Mouse (Mus musculus): ENCODE measurements around the gene Rbms3. TPM values are rescaled to one million over a fixed set of nuclear protein-coding genes. Genes with fewer than 3 reads are reported as not detected.

The Rbms3 gene
- polyA plus RNA-seq, 1 experiment from 2014 or later = 45.9 TPM

DNA sequence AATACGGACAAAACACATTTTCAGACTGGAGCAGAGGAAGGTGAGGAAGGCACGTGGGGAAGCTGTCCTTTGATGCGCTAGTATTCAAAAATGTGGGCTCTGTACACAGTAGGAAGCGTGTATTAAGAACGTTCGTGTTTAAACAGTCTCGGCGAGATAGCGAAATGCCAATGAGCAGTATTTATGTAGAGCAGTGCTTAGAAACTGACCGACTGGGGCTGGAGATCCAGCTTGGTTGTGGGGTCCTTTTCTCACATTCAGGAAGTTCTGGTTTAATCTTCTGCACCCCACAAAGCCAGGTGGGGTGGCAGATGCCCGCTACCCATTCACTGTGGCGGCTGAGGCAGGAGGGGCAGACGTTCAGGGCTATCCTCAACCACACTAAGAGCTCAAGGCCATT lies 153.0 kb downstream of the Rbms3 start:
- ATAC-seq (replicated peaks; ENCODE audit: insufficient number of reproducible peaks, low FRiP score, low TSS enrichment, low read depth) = no peak
- no peaks in the 10 kb centered on the region for H3K27me3 ChIP-seq (ENCODE audit: control insufficient read depth, insufficient read depth, low read length)
- no peaks in the 10 kb centered on the region for H3K36me3 ChIP-seq (replicated peaks; ENCODE audit: control insufficient read depth, insufficient read depth, low read depth, low read length)
- H3K4me2 ChIP-seq (ENCODE audit: low read depth, low read length) = no peak overlapping the region
- H3K27ac ChIP-seq (replicated peaks; ENCODE audit: low read depth, low read length) = no peak overlapping the region
- DNase-seq (ENCODE audit: low spot score) = no peak
- no peak overlapping the region for H3K9ac ChIP-seq (replicated peaks; ENCODE audit: low read length)
- no peak overlapping the region for H3K4me3 ChIP-seq (ENCODE audit: low read depth, low read length)
- WGBS = 84% methylated on average over 13 of the region's 13 CpGs
- no peaks in the 10 kb centered on the region for H3K4me1 ChIP-seq (ENCODE audit: control insufficient read depth, insufficient read depth, low read length)
- no peaks in the 10 kb centered on the region for H3K9me3 ChIP-seq (replicated peaks; ENCODE audit: control insufficient read depth, low read length)

- DNase-seq (ENCODE audit: low spot score) (no peak), ATAC-seq (replicated peaks; ENCODE audit: insufficient number of reproducible peaks, low FRiP score, low TSS enrichment, low read depth) (no peak)
- no peak overlapping the region for H3K9ac ChIP-seq (replicated peaks; ENCODE audit: low read length)
- H3K27ac ChIP-seq (replicated peaks; ENCODE audit: low read depth, low read length) = no peak overlapping the region
- H3K9me3 ChIP-seq (replicated peaks; ENCODE audit: control insufficient read depth, low read length) = no peaks in the 10 kb centered on the region
- no peaks in the 10 kb centered on the region for H3K36me3 ChIP-seq (replicated peaks; ENCODE audit: control insufficient read depth, insufficient read depth, low read depth, low read length)
- H3K27me3 ChIP-seq (ENCODE audit: control insufficient read depth, insufficient read depth, low read length) = no peaks in the 10 kb centered on the region
- H3K4me1 ChIP-seq (ENCODE audit: control insufficient read depth, insufficient read depth, low read length) = no peaks in the 10 kb centered on the region
- H3K4me3 ChIP-seq (ENCODE audit: low read depth, low read length) = no peak overlapping the region
- H3K4me2 ChIP-seq (ENCODE audit: low read depth, low read length) = no peak overlapping the region
- WGBS = 77% methylated on average over 10 of the region's 10 CpGs
These were observed 176.9 kb downstream of the Rbms3 start for GRCm38 (mm10) chr9:117452816-117453215.

- peak; percentile 61 for DNase-seq (ENCODE audit: low spot score)
- Histone ChIP-seq H3K4me1 (ENCODE audit: control insufficient read depth, insufficient read depth, low read length) (no peaks in the 10 kb centered on the region), H3K9me3 (replicated peaks; ENCODE audit: control insufficient read depth, low read length) (no peaks in the 10 kb centered on the region), H3K9ac (replicated peaks; ENCODE audit: low read length) (no peak overlapping the region), H3K27ac (replicated peaks; ENCODE audit: low read depth, low read length) (no peak overlapping the region), H3K36me3 (replicated peaks; ENCODE audit: control insufficient read depth, insufficient read depth, low read depth, low read length) (no peaks in the 10 kb centered on the region), H3K4me3 (ENCODE audit: low read depth, low read length) (no peak overlapping the region), H3K27me3 (ENCODE audit: control insufficient read depth, insufficient read depth, low read length) (no peaks in the 10 kb centered on the region), H3K4me2 (ENCODE audit: low read depth, low read length) (no peak overlapping the region)
- ATAC-seq (replicated peaks; ENCODE audit: insufficient number of reproducible peaks, low FRiP score, low TSS enrichment, low read depth) = no peak
- WGBS = 62% methylated on average over 7 of the region's 7 CpGs
These were observed 187.1 kb downstream of the Rbms3 start for GRCm38 (mm10) chr9:117442611-117443010.

- no peak overlapping the region for H3K4me3 ChIP-seq (ENCODE audit: low read depth, low read length)
- WGBS = 68% methylated on average over 2 of the region's 2 CpGs
- no peak overlapping the region for H3K4me2 ChIP-seq (ENCODE audit: low read depth, low read length)
- no peaks in the 10 kb centered on the region for H3K4me1 ChIP-seq (ENCODE audit: control insufficient read depth, insufficient read depth, low read length)
- ATAC-seq (replicated peaks; ENCODE audit: insufficient number of reproducible peaks, low FRiP score, low TSS enrichment, low read depth) = no peak
- no peaks in the 10 kb centered on the region for H3K9me3 ChIP-seq (replicated peaks; ENCODE audit: control insufficient read depth, low read length)
- H3K9ac ChIP-seq (replicated peaks; ENCODE audit: low read length) = no peak overlapping the region
- H3K27ac ChIP-seq (replicated peaks; ENCODE audit: low read depth, low read length) = no peak overlapping the region
- H3K27me3 ChIP-seq (ENCODE audit: control insufficient read depth, insufficient read depth, low read length) = no peaks in the 10 kb centered on the region
- no peak for DNase-seq (ENCODE audit: low spot score)
- no peaks in the 10 kb centered on the region for H3K36me3 ChIP-seq (replicated peaks; ENCODE audit: control insufficient read depth, insufficient read depth, low read depth, low read length)
These were observed 193.9 kb downstream of the Rbms3 start for GRCm38 (mm10) chr9:117435856-117436255.

DNA sequence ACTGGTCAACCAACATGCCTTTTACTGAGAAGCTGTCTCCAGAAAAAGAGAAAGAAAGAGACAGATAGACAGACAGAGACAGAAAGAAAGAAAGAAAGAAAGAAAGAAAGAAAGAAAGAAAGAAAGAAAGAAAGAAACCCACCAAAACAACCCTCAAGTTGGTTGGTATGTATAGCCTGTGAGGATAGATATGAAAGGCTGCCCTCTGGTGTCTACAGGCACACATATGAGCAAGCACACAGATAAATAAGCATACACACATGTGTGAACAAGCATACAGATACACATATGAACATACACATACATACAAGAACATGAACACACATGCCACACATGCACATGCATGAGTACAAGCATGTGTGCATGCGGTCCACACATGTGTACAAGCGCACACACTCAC lies 199.0 kb downstream of the Rbms3 start:
- H3K27ac ChIP-seq (replicated peaks; ENCODE audit: low read depth, low read length) = no peak overlapping the region
- no peaks in the 10 kb centered on the region for H3K9me3 ChIP-seq (replicated peaks; ENCODE audit: control insufficient read depth, low read length)
- no peak overlapping the region for H3K4me3 ChIP-seq (ENCODE audit: low read depth, low read length)
- H3K27me3 ChIP-seq (ENCODE audit: control insufficient read depth, insufficient read depth, low read length) = no peaks in the 10 kb centered on the region
- ATAC-seq (replicated peaks; ENCODE audit: insufficient number of reproducible peaks, low FRiP score, low TSS enrichment, low read depth) (no peak), DNase-seq (ENCODE audit: low spot score) (peak; percentile 12)
- H3K4me1 ChIP-seq (ENCODE audit: control insufficient read depth, insufficient read depth, low read length) = no peaks in the 10 kb centered on the region
- H3K4me2 ChIP-seq (ENCODE audit: low read depth, low read length) = no peak overlapping the region
- WGBS = 98% methylated on average over 2 of the region's 2 CpGs
- no peak overlapping the region for H3K9ac ChIP-seq (replicated peaks; ENCODE audit: low read length)
- H3K36me3 ChIP-seq (replicated peaks; ENCODE audit: control insufficient read depth, insufficient read depth, low read depth, low read length) = no peaks in the 10 kb centered on the region

GRCm38 (mm10) chr9:117429217-117430105 lies 200.3 kb downstream of the Rbms3 start:
- H3K27me3 ChIP-seq (ENCODE audit: control insufficient read depth, insufficient read depth, low read length) = no peaks in the 10 kb centered on the region
- no peak overlapping the region for H3K27ac ChIP-seq (replicated peaks; ENCODE audit: low read depth, low read length)
- no peak for DNase-seq (ENCODE audit: low spot score)
- H3K9me3 ChIP-seq (replicated peaks; ENCODE audit: control insufficient read depth, low read length) = no peaks in the 10 kb centered on the region
- WGBS = 84% methylated on average over 7 of the region's 7 CpGs
- H3K4me1 ChIP-seq (ENCODE audit: control insufficient read depth, insufficient read depth, low read length) = no peaks in the 10 kb centered on the region
- no peak overlapping the region for H3K9ac ChIP-seq (replicated peaks; ENCODE audit: low read length)
- H3K4me3 ChIP-seq (ENCODE audit: low read depth, low read length) = no peak overlapping the region
- no peak overlapping the region for H3K4me2 ChIP-seq (ENCODE audit: low read depth, low read length)
- H3K36me3 ChIP-seq (replicated peaks; ENCODE audit: control insufficient read depth, insufficient read depth, low read depth, low read length) = no peaks in the 10 kb centered on the region
- ATAC-seq (replicated peaks; ENCODE audit: insufficient number of reproducible peaks, low FRiP score, low TSS enrichment, low read depth) = no peak

GRCm38 (mm10) chr9:117423259-117423658 lies 206.5 kb downstream of the Rbms3 start:
- no peak for ATAC-seq (replicated peaks; ENCODE audit: insufficient number of reproducible peaks, low FRiP score, low TSS enrichment, low read depth)
- Histone ChIP-seq H3K4me3 (ENCODE audit: low read depth, low read length) (no peak overlapping the region), H3K9ac (replicated peaks; ENCODE audit: low read length) (no peak overlapping the region), H3K9me3 (replicated peaks; ENCODE audit: control insufficient read depth, low read length) (no peaks in the 10 kb centered on the region), H3K27me3 (ENCODE audit: control insufficient read depth, insufficient read depth, low read length) (no peaks in the 10 kb centered on the region), H3K27ac (replicated peaks; ENCODE audit: low read depth, low read length) (no peak overlapping the region), H3K4me2 (ENCODE audit: low read depth, low read length) (no peak overlapping the region), H3K36me3 (replicated peaks; ENCODE audit: control insufficient read depth, insufficient read depth, low read depth, low read length) (no peaks in the 10 kb centered on the region), H3K4me1 (ENCODE audit: control insufficient read depth, insufficient read depth, low read length) (no peaks in the 10 kb centered on the region)
- WGBS = 90% methylated on average over 5 of the region's 5 CpGs
- no peak for DNase-seq (ENCODE audit: low spot score)

DNA sequence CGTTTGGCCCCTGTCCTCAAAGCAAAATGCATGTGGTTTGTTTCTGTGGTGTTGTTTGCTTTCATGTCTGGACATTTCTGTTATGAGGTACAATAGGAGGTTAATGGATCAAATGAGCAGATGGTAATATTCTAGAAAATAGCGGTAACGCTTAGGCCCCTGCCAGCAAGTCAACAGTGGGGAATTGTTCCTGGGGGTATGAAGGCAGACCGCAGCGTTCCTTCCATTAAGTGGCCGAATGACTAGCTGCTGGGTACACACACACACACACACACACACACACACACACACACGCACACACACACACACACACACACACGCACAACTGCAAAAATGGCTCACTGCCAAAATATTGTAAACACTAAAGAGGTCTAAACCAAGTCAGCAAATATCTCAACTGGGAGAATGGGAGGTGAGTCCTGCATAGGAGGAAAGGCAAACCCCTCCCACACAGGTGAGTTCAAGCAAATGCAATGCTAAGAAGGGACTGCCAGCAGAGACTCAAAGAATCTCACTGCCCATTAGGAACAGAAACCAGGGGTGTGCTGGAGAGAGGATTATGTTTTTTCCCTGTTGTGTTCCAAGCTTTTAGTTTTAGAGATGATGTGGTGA lies 209.7 kb downstream of the Rbms3 start:
- H3K27ac ChIP-seq (replicated peaks; ENCODE audit: low read depth, low read length) = no peak overlapping the region
- H3K4me3 ChIP-seq (ENCODE audit: low read depth, low read length) = no peak overlapping the region
- no peak overlapping the region for H3K4me2 ChIP-seq (ENCODE audit: low read depth, low read length)
- H3K36me3 ChIP-seq (replicated peaks; ENCODE audit: control insufficient read depth, insufficient read depth, low read depth, low read length) = no peaks in the 10 kb centered on the region
- no peaks in the 10 kb centered on the region for H3K27me3 ChIP-seq (ENCODE audit: control insufficient read depth, insufficient read depth, low read length)
- ATAC-seq (replicated peaks; ENCODE audit: insufficient number of reproducible peaks, low FRiP score, low TSS enrichment, low read depth) = no peak
- no peaks in the 10 kb centered on the region for H3K9me3 ChIP-seq (replicated peaks; ENCODE audit: control insufficient read depth, low read length)
- DNase-seq (ENCODE audit: low spot score) = no peak
- H3K9ac ChIP-seq (replicated peaks; ENCODE audit: low read length) = no peak overlapping the region
- WGBS = 68% methylated on average over 8 of the region's 8 CpGs
- no peaks in the 10 kb centered on the region for H3K4me1 ChIP-seq (ENCODE audit: control insufficient read depth, insufficient read depth, low read length)
